Mouse (Mus musculus): ENCODE data around the gene Spata46.

DNA sequence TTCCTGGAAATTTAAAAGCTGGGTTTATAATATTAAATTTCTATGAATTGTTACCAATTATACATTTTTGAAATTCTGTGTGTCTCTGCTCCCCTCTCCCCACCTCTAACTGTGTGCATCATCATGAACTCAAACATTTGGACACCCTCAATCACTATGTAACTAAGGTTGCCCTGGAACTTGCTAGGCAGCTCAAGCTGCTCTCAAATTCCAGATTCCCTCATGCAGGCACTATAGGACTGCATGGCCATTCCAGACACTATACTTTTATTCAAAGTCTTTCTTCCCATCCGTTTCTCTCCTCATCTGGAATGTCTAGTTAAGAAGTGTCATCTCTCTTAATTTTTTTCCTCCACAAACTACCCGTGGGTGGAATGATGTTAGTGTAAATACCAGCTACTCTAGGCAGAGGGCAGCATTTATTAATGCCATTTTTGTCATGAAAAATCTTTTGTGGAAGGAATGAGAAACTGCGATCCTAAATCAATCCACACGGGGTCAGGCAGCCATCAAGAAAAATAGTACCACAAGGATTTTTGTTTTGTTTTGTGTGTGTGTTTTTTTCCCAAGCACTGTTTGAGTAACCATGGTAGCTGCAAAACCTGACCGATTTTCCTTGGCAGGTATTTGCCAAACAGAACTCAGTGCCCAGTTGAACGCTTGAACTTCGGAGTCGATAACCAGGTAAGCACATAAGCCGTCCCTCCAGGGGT is 16.2 kb upstream of the Spata46 start:
- TF ChIP-seq EP300 (IDR thresholded peaks at IDR 0.05; ENCODE audit: insufficient read depth, low read depth, low read length), result no peak
- TF ChIP-seq CTCF (IDR thresholded peaks at IDR 0.05; ENCODE audit: low read depth, low read length), result no peak
- TF ChIP-seq POLR2A (IDR thresholded peaks at IDR 0.05; ENCODE audit: insufficient read depth, low read length), result no peak
